Mouse (Mus musculus): ENCODE results near the gene Thsd7b. TPM values are rescaled to one million over a fixed set of nuclear protein-coding genes. Genes with fewer than 3 reads are reported as not detected.

Thsd7b gene
- polyA plus RNA-seq, 1 experiment from 2014 or later: 1.1 TPM

DNA sequence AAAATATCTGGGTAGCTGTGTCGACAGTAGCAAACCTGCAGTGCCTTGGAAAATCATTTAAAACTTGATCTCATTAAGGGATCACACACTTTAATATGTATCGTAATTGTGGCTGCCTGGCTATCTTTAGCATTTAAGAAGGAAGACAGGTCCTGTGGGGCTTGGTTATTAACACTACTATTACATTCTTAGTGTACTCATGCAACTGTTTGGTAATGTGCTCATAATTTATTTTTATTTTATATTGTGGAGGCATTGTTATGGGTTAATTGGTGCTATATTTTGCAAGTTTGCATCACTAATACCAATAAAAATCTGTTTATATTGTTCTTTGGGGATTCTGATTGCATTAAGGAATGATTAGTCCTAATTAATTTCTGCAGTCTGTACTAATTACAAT is 265.4 kb downstream of the Thsd7b start:
- H3K4me2 ChIP-seq: no peak overlapping the region
- no peaks in the 10 kb centered on the region for H3K4me1 ChIP-seq
- no peak overlapping the region for H3K9ac ChIP-seq
- H3K9me3 ChIP-seq: no peaks in the 10 kb centered on the region
- H3K36me3 ChIP-seq: no peaks in the 10 kb centered on the region
- H3K4me3 ChIP-seq: no peak overlapping the region
- no peak for ATAC-seq (ENCODE audit: borderline replicate concordance, extremely low read depth, low FRiP score, low TSS enrichment)
- H3K27me3 ChIP-seq: no peaks in the 10 kb centered on the region
- 89% methylated on average over 2 of the region's 2 CpGs for WGBS
- no peak overlapping the region for H3K27ac ChIP-seq

GRCm38 (mm10) chr1:129538970-129539369 is 265.9 kb downstream of the Thsd7b start:
- H3K4me2 ChIP-seq: no peak overlapping the region
- no peaks in the 10 kb centered on the region for H3K36me3 ChIP-seq
- H3K9me3 ChIP-seq: no peaks in the 10 kb centered on the region
- H3K27me3 ChIP-seq: no peaks in the 10 kb centered on the region
- 83% methylated on average over 4 of the region's 4 CpGs for WGBS
- no peak overlapping the region for H3K9ac ChIP-seq
- H3K4me3 ChIP-seq: no peak overlapping the region
- no peak for ATAC-seq (ENCODE audit: borderline replicate concordance, extremely low read depth, low FRiP score, low TSS enrichment)
- no peak overlapping the region for H3K27ac ChIP-seq
- H3K4me1 ChIP-seq: no peaks in the 10 kb centered on the region

DNA sequence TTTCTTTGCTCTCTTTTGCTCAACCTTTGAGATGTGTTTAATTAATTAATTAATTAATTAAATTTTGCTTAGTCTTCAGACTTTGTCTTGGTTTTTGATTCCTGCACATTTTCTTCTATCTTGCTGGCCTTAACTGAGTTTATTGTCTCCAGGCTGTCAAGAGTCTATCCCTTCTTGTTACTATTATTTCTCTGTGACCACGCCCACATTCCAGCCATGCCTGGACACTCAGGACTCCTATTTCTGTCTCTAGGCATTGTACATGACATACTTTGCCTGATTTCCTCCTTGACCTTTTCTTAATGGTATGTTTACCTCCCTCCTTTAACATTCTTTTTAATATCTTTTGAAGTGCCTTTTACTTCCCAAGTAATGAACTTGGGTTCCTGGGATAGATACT is 267.6 kb downstream of the Thsd7b start:
- no peak overlapping the region for H3K27ac ChIP-seq
- H3K4me1 ChIP-seq: no peaks in the 10 kb centered on the region
- WGBS: 50% methylated on average over 1 of the region's 1 CpGs
- no peak overlapping the region for H3K4me3 ChIP-seq
- no peak for ATAC-seq (ENCODE audit: borderline replicate concordance, extremely low read depth, low FRiP score, low TSS enrichment)
- H3K27me3 ChIP-seq: no peaks in the 10 kb centered on the region
- H3K9ac ChIP-seq: no peak overlapping the region
- H3K9me3 ChIP-seq: no peaks in the 10 kb centered on the region
- no peak overlapping the region for H3K4me2 ChIP-seq
- no peaks in the 10 kb centered on the region for H3K36me3 ChIP-seq

DNA sequence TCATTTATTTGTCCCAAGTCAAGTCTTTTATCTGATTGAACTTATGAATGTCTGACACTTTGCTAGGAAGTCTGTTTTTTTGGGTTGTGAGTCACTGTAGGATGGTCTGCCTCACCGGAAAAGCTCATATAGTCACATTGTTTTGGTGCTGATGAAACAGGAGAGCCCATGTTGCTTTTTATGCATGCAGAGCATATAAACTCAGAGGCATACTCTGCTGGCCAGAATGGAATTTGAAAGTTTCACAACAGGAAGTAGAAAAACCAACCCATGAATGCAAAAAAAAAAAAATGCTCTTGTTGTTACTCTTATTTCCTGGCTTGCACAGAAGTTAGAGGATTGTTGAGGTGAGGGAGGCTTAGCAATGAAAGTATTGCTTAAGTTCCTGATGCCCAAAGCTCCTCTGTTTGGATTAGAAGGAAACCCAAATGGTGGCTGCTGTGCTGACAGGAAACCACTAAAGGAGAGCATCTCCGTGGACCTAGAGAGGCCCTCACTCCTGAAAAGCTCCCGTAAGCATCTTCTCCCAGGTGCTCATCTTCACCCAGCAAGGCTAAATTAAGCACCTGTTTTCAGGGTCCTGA is 269.6 kb downstream of the Thsd7b start:
- 67% methylated on average over 3 of the region's 3 CpGs for WGBS
- ATAC-seq (ENCODE audit: borderline replicate concordance, extremely low read depth, low FRiP score, low TSS enrichment): no peak
- H3K27ac ChIP-seq: no peak overlapping the region

GRCm38 (mm10) chr1:129543169-129543568 is 270.1 kb downstream of the Thsd7b start:
- ATAC-seq (ENCODE audit: borderline replicate concordance, extremely low read depth, low FRiP score, low TSS enrichment): no peak
- WGBS: 74% methylated on average over 3 of the region's 3 CpGs
- Histone ChIP-seq H3K36me3 (no peaks in the 10 kb centered on the region), H3K9me3 (no peaks in the 10 kb centered on the region), H3K4me2 (no peak overlapping the region), H3K27ac (no peak overlapping the region), H3K27me3 (no peaks in the 10 kb centered on the region), H3K4me1 (no peaks in the 10 kb centered on the region), H3K9ac (no peak overlapping the region), H3K4me3 (no peak overlapping the region)

More for the DNA sequence above, 269.6 kb downstream of the Thsd7b start:
- H3K4me1 ChIP-seq: no peaks in the 10 kb centered on the region
- no peak overlapping the region for H3K4me3 ChIP-seq
- H3K4me2 ChIP-seq: no peak overlapping the region
- H3K9ac ChIP-seq: no peak overlapping the region
- no peaks in the 10 kb centered on the region for H3K9me3 ChIP-seq
- no peaks in the 10 kb centered on the region for H3K36me3 ChIP-seq
- no peaks in the 10 kb centered on the region for H3K27me3 ChIP-seq

- ATAC-seq (ENCODE audit: borderline replicate concordance, extremely low read depth, low FRiP score, low TSS enrichment): no peak
- no peak overlapping the region for H3K9ac ChIP-seq
- WGBS: 89% methylated on average over 4 of the region's 4 CpGs
Measured at GRCm38 (mm10) chr1:129558054-129558453, 285.0 kb downstream of the Thsd7b start.

GRCm38 (mm10) chr1:129559137-129559536 is 286.0 kb downstream of the Thsd7b start:
- Histone ChIP-seq H3K27me3 (no peaks in the 10 kb centered on the region), H3K4me1 (no peaks in the 10 kb centered on the region), H3K4me2 (no peak overlapping the region), H3K27ac (no peak overlapping the region), H3K4me3 (no peak overlapping the region), H3K9me3 (no peaks in the 10 kb centered on the region), H3K9ac (no peak overlapping the region), H3K36me3 (no peaks in the 10 kb centered on the region)
- WGBS: 82% methylated on average over 4 of the region's 4 CpGs
- no peak for ATAC-seq (ENCODE audit: borderline replicate concordance, extremely low read depth, low FRiP score, low TSS enrichment)

More at GRCm38 (mm10) chr1:129558054-129558453, 285.0 kb downstream of the Thsd7b start:
- Histone ChIP-seq H3K36me3 (no peaks in the 10 kb centered on the region), H3K27me3 (no peaks in the 10 kb centered on the region), H3K4me3 (no peak overlapping the region), H3K27ac (no peak overlapping the region), H3K9me3 (no peaks in the 10 kb centered on the region), H3K4me2 (no peak overlapping the region), H3K4me1 (no peaks in the 10 kb centered on the region)

DNA sequence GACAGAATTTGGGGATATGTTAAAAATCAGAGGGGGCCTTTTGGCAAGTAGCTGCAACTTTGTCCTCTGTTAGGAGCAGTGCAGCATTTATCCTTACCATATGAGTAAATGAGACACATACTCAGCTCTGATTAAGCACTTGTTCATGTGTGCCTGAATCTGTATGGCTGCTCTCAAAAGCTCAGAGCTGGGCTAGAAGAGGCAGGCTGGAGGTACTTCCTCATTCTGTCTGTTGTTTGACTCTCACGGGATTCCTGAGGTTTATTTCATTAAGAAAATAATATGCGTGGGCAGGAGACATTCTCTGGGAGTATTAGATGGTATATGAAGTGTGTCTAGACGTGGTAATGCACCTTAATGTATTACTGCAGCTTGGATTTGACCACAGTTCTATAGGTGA is 286.7 kb downstream of the Thsd7b start:
- no peaks in the 10 kb centered on the region for H3K9me3 ChIP-seq
- H3K36me3 ChIP-seq: no peaks in the 10 kb centered on the region
- WGBS: 55% methylated on average over 3 of the region's 3 CpGs
- no peak overlapping the region for H3K27ac ChIP-seq
- no peak for ATAC-seq (ENCODE audit: borderline replicate concordance, extremely low read depth, low FRiP score, low TSS enrichment)
- H3K4me2 ChIP-seq: no peak overlapping the region
- H3K4me1 ChIP-seq: no peaks in the 10 kb centered on the region
- H3K9ac ChIP-seq: no peak overlapping the region
- H3K27me3 ChIP-seq: no peaks in the 10 kb centered on the region
- H3K4me3 ChIP-seq: no peak overlapping the region

DNA sequence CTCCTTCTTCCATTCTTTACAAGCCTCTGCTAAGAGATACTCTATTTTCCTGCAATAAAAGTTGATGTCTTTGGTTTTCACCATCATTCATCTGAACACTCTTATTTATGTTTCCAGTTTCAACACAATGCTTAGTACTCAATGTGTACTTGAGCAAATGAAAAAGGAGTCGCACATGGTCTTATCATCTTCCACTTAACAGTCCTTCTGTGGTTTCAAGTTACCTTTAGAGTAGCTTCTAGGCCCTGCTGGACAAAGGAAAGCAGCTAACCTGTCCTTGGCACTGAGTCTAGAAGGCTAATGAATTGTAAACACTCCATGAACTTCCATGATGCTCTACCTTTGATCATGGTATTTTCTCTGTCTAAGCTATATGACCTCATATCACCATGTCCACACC is 289.6 kb downstream of the Thsd7b start:
- Histone ChIP-seq H3K27ac (no peak overlapping the region), H3K4me3 (no peak overlapping the region), H3K9ac (no peak overlapping the region), H3K27me3 (no peaks in the 10 kb centered on the region), H3K36me3 (no peaks in the 10 kb centered on the region), H3K4me1 (no peaks in the 10 kb centered on the region), H3K4me2 (no peak overlapping the region), H3K9me3 (no peaks in the 10 kb centered on the region)
- ATAC-seq (ENCODE audit: borderline replicate concordance, extremely low read depth, low FRiP score, low TSS enrichment): no peak
- 55% methylated on average over 1 of the region's 1 CpGs for WGBS

DNA sequence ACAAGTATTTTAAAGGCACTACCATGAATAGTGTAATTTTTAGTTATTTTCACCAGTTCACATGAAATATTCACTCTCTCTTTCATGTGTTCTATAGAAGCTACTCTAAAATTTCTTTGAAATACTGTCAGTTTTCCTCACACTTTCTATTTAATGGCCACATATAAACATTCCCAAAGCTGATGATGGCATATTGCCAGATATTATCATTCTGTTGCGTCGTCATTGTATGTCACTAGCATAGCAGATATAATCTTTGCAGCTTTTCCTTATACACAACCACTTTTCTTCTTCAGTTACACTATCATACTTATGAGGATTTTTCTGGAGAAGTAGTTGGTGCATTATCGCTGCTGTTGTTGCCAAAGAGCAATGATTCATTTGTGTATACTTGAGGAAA is 297.4 kb downstream of the Thsd7b start:
- H3K9me3 ChIP-seq: no peaks in the 10 kb centered on the region
- no peak overlapping the region for H3K4me2 ChIP-seq
- no peak overlapping the region for H3K27ac ChIP-seq
- no peak overlapping the region for H3K4me3 ChIP-seq
- no peaks in the 10 kb centered on the region for H3K4me1 ChIP-seq
- 38% methylated on average over 3 of the region's 3 CpGs for WGBS
- no peaks in the 10 kb centered on the region for H3K36me3 ChIP-seq
- no peak for ATAC-seq (ENCODE audit: borderline replicate concordance, extremely low read depth, low FRiP score, low TSS enrichment)
- no peak overlapping the region for H3K9ac ChIP-seq
- H3K27me3 ChIP-seq: no peaks in the 10 kb centered on the region

GRCm38 (mm10) chr1:129579955-129580354 is 306.9 kb downstream of the Thsd7b start:
- Histone ChIP-seq H3K36me3 (no peaks in the 10 kb centered on the region), H3K27me3 (no peaks in the 10 kb centered on the region), H3K9me3 (no peaks in the 10 kb centered on the region), H3K4me2 (no peak overlapping the region), H3K27ac (no peak overlapping the region), H3K9ac (no peak overlapping the region), H3K4me1 (no peaks in the 10 kb centered on the region), H3K4me3 (no peak overlapping the region)
- 52% methylated on average over 4 of the region's 4 CpGs for WGBS
- peak; percentile 67; the same call in 1 of the 2 replicates for ATAC-seq (ENCODE audit: borderline replicate concordance, extremely low read depth, low FRiP score, low TSS enrichment)

DNA sequence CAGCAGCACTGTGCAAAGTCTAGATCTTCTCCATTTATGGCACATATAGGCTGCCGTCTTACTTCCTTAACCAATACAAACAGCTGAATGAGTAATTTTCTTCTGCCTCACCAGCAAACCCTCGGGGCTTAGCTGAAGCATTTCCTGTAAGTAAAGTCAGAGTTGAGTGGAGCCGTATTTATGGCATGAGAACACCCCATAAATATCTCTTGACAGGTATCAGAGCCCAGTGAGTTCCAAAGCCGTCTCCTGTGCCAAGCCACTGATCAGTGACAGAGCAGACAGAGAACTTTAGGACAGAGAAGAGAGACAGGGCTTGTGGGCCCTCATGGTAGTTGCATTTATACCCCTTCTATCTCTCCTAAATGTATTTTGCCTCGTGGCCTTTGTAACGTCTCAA is 313.5 kb downstream of the Thsd7b start:
- WGBS: 19% methylated on average over 6 of the region's 6 CpGs
- H3K4me1 ChIP-seq: peaks cover 5% of the 10 kb centered on the region; the same call in 1 of the 2 replicates
- no peak overlapping the region for H3K27ac ChIP-seq
- no peak; the same call in 1 of the 2 replicates for ATAC-seq (ENCODE audit: borderline replicate concordance, extremely low read depth, low FRiP score, low TSS enrichment)
- no peak overlapping the region for H3K4me2 ChIP-seq
- H3K36me3 ChIP-seq: no peaks in the 10 kb centered on the region
- H3K4me3 ChIP-seq: no peak overlapping the region
- no peak overlapping the region for H3K9ac ChIP-seq
- no peaks in the 10 kb centered on the region for H3K27me3 ChIP-seq
- H3K9me3 ChIP-seq: no peaks in the 10 kb centered on the region
